Comparison of ENCODE assay signal across 7 mouse cellular contexts in genomic region chr12:73989594-73989993, GRCm38 (mm10). TPM values are rescaled to one million over a fixed set of nuclear protein-coding genes. Genes with fewer than 3 reads are reported as not detected.
DNase-seq lines count a peak whose midpoint lies in the region; ATAC-seq and TF ChIP-seq lines count a peak whose summit lies in the region.

No protein-coding gene starts in this region.

- no peak overlapping the region for H3K4me3 ChIP-seq in layer of hippocampus, adult 2 months
- no peak overlapping the region for H3K4me3 ChIP-seq in ES-Bruce4 (ENCODE audit: low read depth, low read length)
- no peak overlapping the region for H3K4me3 ChIP-seq in lung, postnatal 0 days (ENCODE audit: low read depth, low read length)

- no peaks in the 10 kb centered on the region for H3K9me3 ChIP-seq in ES-Bruce4 (replicated peaks; ENCODE audit: control insufficient read depth, insufficient read depth, low read length, poor library complexity, severe bottlenecking)
- H3K9me3 ChIP-seq in lung, postnatal 0 days (ENCODE audit: low read length), result no peaks in the 10 kb centered on the region

- intact Hi-C loops in gastrocnemius, postnatal 36 days (cut with DNase I), result no loop called here

- TF ChIP-seq CTCF in layer of hippocampus, adult 2 months (conservative IDR thresholded peaks at IDR 0.05), result peak; percentile 74
- peak; percentile 69 for TF ChIP-seq CTCF in ES-Bruce4 (IDR thresholded peaks at IDR 0.05; ENCODE audit: low read depth, low read length)
- peak; percentile 73 for TF ChIP-seq CTCF in lung, postnatal 0 days (IDR thresholded peaks at IDR 0.05)

- peaks cover 6% of the 10 kb centered on the region for H3K36me3 ChIP-seq in ES-Bruce4 (ENCODE audit: control insufficient read depth, insufficient read depth, low read length, poor library complexity, severe bottlenecking)
- H3K36me3 ChIP-seq in lung, postnatal 0 days (ENCODE audit: insufficient read depth, low read length), result peaks cover under 1% of the 10 kb centered on the region; the same call in 1 of the 2 replicates

- DNase-seq in layer of hippocampus, adult 2 months (ENCODE audit: low spot score in 2 of 2), result no peak
- DNase-seq in layer of hippocampus, postnatal 14 days (ENCODE audit: low spot score in 2 of 2), result no peak
- peak; percentile 73 for DNase-seq in adrenal gland, postnatal 10 days
- DNase-seq in gastrocnemius, postnatal 36 days, result peak; percentile 24 to 31
- peak; percentile 28 for DNase-seq in lung, postnatal 0 days (ENCODE audit: low spot score)
- peak; percentile 63 to 77 for DNase-seq in thymus, postnatal 10 days (ENCODE audit: low spot score in 2 of 2)

- no peak for TF ChIP-seq EP300 in ES-Bruce4 (IDR thresholded peaks at IDR 0.05; ENCODE audit: insufficient read depth, low read depth, low read length)
- no peak for TF ChIP-seq EP300 in lung, postnatal 0 days (IDR thresholded peaks at IDR 0.05)

- H3K9ac ChIP-seq in ES-Bruce4 (ENCODE audit: low read depth, poor library complexity, severe bottlenecking), result no peak overlapping the region
- no peak overlapping the region for H3K9ac ChIP-seq in lung, postnatal 0 days (replicated peaks; ENCODE audit: low read depth)

- no peak for ATAC-seq in lung, postnatal 0 days

- no peaks in the 10 kb centered on the region for H3K27me3 ChIP-seq in ES-Bruce4 (ENCODE audit: control insufficient read depth, insufficient read depth, low read length, poor library complexity, severe bottlenecking)
- H3K27me3 ChIP-seq in lung, postnatal 0 days (replicated peaks; ENCODE audit: insufficient read depth, low read length), result no peaks in the 10 kb centered on the region

- no peak for TF ChIP-seq POLR2A in ES-Bruce4 (IDR thresholded peaks at IDR 0.05; ENCODE audit: insufficient read depth, low read length)

- no peaks in the 10 kb centered on the region for H3K4me1 ChIP-seq in ES-Bruce4 (ENCODE audit: control insufficient read depth, insufficient read depth, low read length)
- no peaks in the 10 kb centered on the region for H3K4me1 ChIP-seq in lung, postnatal 0 days (ENCODE audit: insufficient read depth, low read depth, low read length)

- H3K4me2 ChIP-seq in lung, postnatal 0 days (replicated peaks; ENCODE audit: low read depth, low read length), result no peak overlapping the region

- no peak overlapping the region for H3K27ac ChIP-seq in layer of hippocampus, adult 2 months
- no peak overlapping the region for H3K27ac ChIP-seq in ES-Bruce4 (ENCODE audit: insufficient read depth, low read length)
- H3K27ac ChIP-seq in lung, postnatal 0 days (ENCODE audit: low read length), result no peak overlapping the region

RNA-seq across cellular contexts. Expression of gene Syt16, which starts 7.9 kb away (rescaled TPM):
- 10 to 100 TPM; 51.5 to 56.6 TPM for total RNA-seq in layer of hippocampus, adult 2 months (2021)
- 10 to 100 TPM; 58.9 to 71.0 TPM for total RNA-seq in layer of hippocampus, postnatal 14 days (2021)
- polyA plus RNA-seq in ES-Bruce4 (2011; ENCODE audit: insufficient read depth, insufficient read length, low read depth, missing spikeins), result not detected in 2 replicates
- 1 to 10 TPM in 1 of 2 experiments, under 1 TPM in 1; 0.93 to 1.7 TPM for total RNA-seq in adrenal gland, postnatal 10 days (2021)
- not detected for total RNA-seq in gastrocnemius, postnatal 36 days (2021)
- polyA plus RNA-seq in lung, postnatal 0 days (2015; fragmentation: Nextera tagmentation; extraction: Ambion mirVana), result 0.04 TPM in 2 replicates

RNA-seq across cellular contexts. Expression of gene Snapc1, which starts 25.3 kb away (rescaled TPM):
- 10 to 100 TPM; 34.5 to 35.7 TPM for total RNA-seq in layer of hippocampus, adult 2 months (2021)
- total RNA-seq in layer of hippocampus, postnatal 14 days (2021), result 10 to 100 TPM; 26.6 to 30.0 TPM
- polyA plus RNA-seq in ES-Bruce4 (2011; ENCODE audit: insufficient read depth, insufficient read length, low read depth, missing spikeins), result 26.9 and 31.0 TPM in 2 replicates
- total RNA-seq in adrenal gland, postnatal 10 days (2021), result 10 to 100 TPM; 12.4 to 13.0 TPM
- total RNA-seq in gastrocnemius, postnatal 36 days (2021), result 1 to 10 TPM; 3.8 to 5.3 TPM
- 9.1 and 9.2 TPM in 2 replicates for polyA plus RNA-seq in lung, postnatal 0 days (2015; fragmentation: Nextera tagmentation; extraction: Ambion mirVana)

RNA-seq across cellular contexts. Expression of gene Gm49321, which starts 52.1 kb away (rescaled TPM):
- total RNA-seq in layer of hippocampus, adult 2 months (2021), result 10 to 100 TPM; 12.7 to 13.8 TPM
- total RNA-seq in layer of hippocampus, postnatal 14 days (2021), result 10 to 100 TPM; 10.2 to 11.3 TPM
- 9.0 TPM in 1 of 2 replicates, not detected in the other for polyA plus RNA-seq in ES-Bruce4 (2011; ENCODE audit: insufficient read depth, insufficient read length, low read depth, missing spikeins)
- total RNA-seq in adrenal gland, postnatal 10 days (2021), result 1 to 10 TPM; 3.3 to 7.9 TPM
- total RNA-seq in gastrocnemius, postnatal 36 days (2021), result 1 to 10 TPM; 2.5 to 3.5 TPM
- polyA plus RNA-seq in lung, postnatal 0 days (2015; fragmentation: Nextera tagmentation; extraction: Ambion mirVana), result 4.3 and 7.2 TPM in 2 replicates

Comparison
In these comparisons a context has a peak if more than half of its experiments do, and no peak if none do; other contexts are left out.
1. DNase-seq: peak in adrenal gland, postnatal 10 days (single experiment), gastrocnemius, postnatal 36 days (2 of 2), lung, postnatal 0 days (single experiment) and thymus, postnatal 10 days (2 of 2); none in layer of hippocampus, adult 2 months (0 of 2) and layer of hippocampus, postnatal 14 days (0 of 2).
2. RNA of gene Syt16, which starts 7.9 kb away (total RNA-seq): 58.9 to 71.0 TPM in layer of hippocampus, postnatal 14 days and 51.5 to 56.6 TPM in layer of hippocampus, adult 2 months; 0.93 to 1.7 TPM in adrenal gland, postnatal 10 days and not detected in gastrocnemius, postnatal 36 days; every median in the first group is over 10 times any median in the second.
3. Peak in every context shown above with its lines, with median percentiles within 50 percentile points of each other: CTCF ChIP-seq.